Mouse (Mus musculus) E14TG2a.4 (cell line): Measurements from ENCODE around the gene Vmn1r115.
"Not testable (repeated sequence)": the region's sequence is repeated elsewhere in the genome, so short reads cannot be mapped to it uniquely, and the experiment has no call there.

Experiments used
- CTCF ChIP-seq: conservative IDR thresholded peaks from 2 replicates; pipeline ENCODE4 v1.5.1; 2014; ENCODE audit warnings: low read length
- NANOG ChIP-seq: IDR thresholded peaks from 2 replicates; pipeline ENCODE4 v1.6.1; 2014; ENCODE audit warnings: borderline replicate concordance, low read length, mixed read lengths
- POU5F1 ChIP-seq: IDR thresholded peaks from 2 replicates; pipeline ENCODE4 v1.6.1; 2014; ENCODE audit warnings: low read length, borderline replicate concordance

- TF ChIP-seq CTCF, POU5F1, NANOG: not testable (repeated sequence)
Observed at GRCm38 (mm10) chr7:20812086-20812485, 32.7 kb downstream of the Vmn1r115 start, which contains the start of gene Vmn1r114.
